Mouse (Mus musculus) limb, embryonic 14.5 days (tissue): ENCODE measurements at regions not wholly inside any gene's neighbourhood (a gene's known extent, or its start where the extent isn't known, plus 50 kb on each side); places are given as distances from the start of the nearest gene placed in this dataset. TPM values are rescaled to one million over a fixed set of nuclear protein-coding genes. Genes with fewer than 3 reads are reported as not detected.

Experiments
- ATAC-seq: fragments of 200-750 bp; cut with Nextera tagmentation; 2 replicates; pipeline ENCODE4 v1.8.0; 2017; ENCODE audit warnings: low read depth, moderate number of reproducible peaks, moderate TSS enrichment; ENCODE audit not compliant: low FRiP score
- DNase-seq: peaks from one replicate; pipeline ENCODE4 v3.0.0-alpha.2; 2015; ENCODE audit warnings: low spot score
- H3K27ac ChIP-seq: fragments of 300-500 bp; sonication (generic); replicated peaks from 2 replicates; pipeline ENCODE4 v1.5.1; 2014; ENCODE audit warnings: low read depth, mild to moderate bottlenecking, low read length, moderate library complexity, mixed read lengths
- H3K27me3 ChIP-seq: fragments of 300-500 bp; sonication (generic); 2 replicates; pipeline ENCODE4 v1.6.1; 2014; ENCODE audit warnings: low read length, mixed read lengths; ENCODE audit not compliant: control insufficient read depth, insufficient read depth
- H3K36me3 ChIP-seq: fragments of 300-500 bp; sonication (generic); 2 replicates; pipeline ENCODE4 v1.6.1; 2014; ENCODE audit warnings: mild to moderate bottlenecking, low read length, moderate library complexity, mixed read lengths; ENCODE audit not compliant: control insufficient read depth, insufficient read depth
- H3K4me1 ChIP-seq: fragments of 300-500 bp; sonication (generic); 2 replicates; pipeline ENCODE4 v1.6.1; 2014; ENCODE audit warnings: antibody characterized with exemption, low read length, mixed read lengths; ENCODE audit not compliant: control insufficient read depth, insufficient read depth
- H3K4me2 ChIP-seq: fragments of 300-500 bp; sonication (generic); replicated peaks from 2 replicates; pipeline ENCODE4 v1.6.1; 2014; ENCODE audit warnings: low read depth, mild to moderate bottlenecking, low read length, moderate library complexity; ENCODE audit not compliant: severe bottlenecking
- H3K4me3 ChIP-seq: fragments of 300-500 bp; sonication (generic); replicated peaks from 2 replicates; pipeline ENCODE4 v1.5.1; 2014; ENCODE audit warnings: low read length
- H3K9ac ChIP-seq: fragments of 300-500 bp; sonication (generic); 2 replicates; pipeline ENCODE4 v1.6.1; 2014; ENCODE audit warnings: mild to moderate bottlenecking, low read depth, low read length, moderate library complexity; ENCODE audit not compliant: severe bottlenecking
- H3K9me3 ChIP-seq: fragments of 300-500 bp; sonication (generic); 2 replicates; pipeline ENCODE4 v1.6.1; 2016; ENCODE audit warnings: low read length; ENCODE audit not compliant: control insufficient read depth
- POLR2A ChIP-seq: fragments of 200-500 bp; IDR thresholded peaks from 2 replicates; pipeline ENCODE4 v1.8.0; 2012; ENCODE audit warnings: inconsistent platforms, mild to moderate bottlenecking, moderate library complexity, borderline replicate concordance; ENCODE audit not compliant: insufficient read depth, insufficient read length; ENCODE audit errors: extremely low read depth
- WGBS: fragments of 180-500 bp; shearing (Covaris S2); extraction: QIAGEN DNeasy Blood & Tissue Kit; methylation state at CpG from one replicate; pipeline ENCODE4 v1.1.7; 2014; 5-methylcytosine and 5-hydroxymethylcytosine counted together
- microRNA-seq: library from miRNA; unstranded; fragments of <30 nt; microRNA quantifications from one replicate; pipeline ENCODE4, GENCODE M21; 2016

DNA sequence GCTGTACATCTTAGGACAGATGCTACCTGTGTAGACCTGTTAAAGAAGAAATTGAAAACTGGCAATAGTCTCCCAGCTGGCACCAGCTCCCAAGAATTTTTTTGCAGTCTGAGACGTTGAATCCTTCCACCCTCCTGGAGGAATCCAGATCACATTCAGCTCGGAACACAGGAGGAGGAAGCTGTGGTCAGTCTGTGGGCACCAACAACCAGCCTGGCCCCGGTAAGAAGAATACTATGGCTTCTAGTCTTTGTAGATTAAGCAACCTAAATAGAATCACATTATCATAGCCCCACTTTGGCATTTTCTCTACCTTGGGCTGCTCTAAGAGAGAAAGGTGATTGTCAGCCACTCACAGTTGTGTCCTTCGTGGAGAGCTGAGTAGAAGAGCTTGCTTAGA lies 277.0 kb downstream of the Gm19410 start:
- no peak overlapping the region for H3K27ac ChIP-seq
- no peaks in the 10 kb centered on the region for H3K4me1 ChIP-seq
- H3K27me3 ChIP-seq: no peaks in the 10 kb centered on the region
- DNase-seq (no peak), ATAC-seq (no peak)
- TF ChIP-seq POLR2A: no peak
- 79% methylated on average over 4 of the region's 4 CpGs for WGBS
- no peaks in the 10 kb centered on the region for H3K9me3 ChIP-seq
- H3K36me3 ChIP-seq: no peaks in the 10 kb centered on the region
- no peak overlapping the region for H3K9ac ChIP-seq
- H3K4me2 ChIP-seq: no peak overlapping the region
- H3K4me3 ChIP-seq: no peak overlapping the region

Small RNA genes in the stretch of these regions (microRNA-seq; reads per million reads assigned to microRNA genes)
- gene Gm22030: not detected
